Mouse (Mus musculus) cerebellum, postnatal 4 days (tissue): Measurements from ENCODE around the gene Dkk3.

Experiments
- DNase-seq, 2 experiments: peaks; one replicate each; pipeline ENCODE4 v3.0.0; 2022; ENCODE audit warnings: low spot score in 2 of 2, mixed read lengths in 1 of 2

The Dkk3 gene

DNA sequence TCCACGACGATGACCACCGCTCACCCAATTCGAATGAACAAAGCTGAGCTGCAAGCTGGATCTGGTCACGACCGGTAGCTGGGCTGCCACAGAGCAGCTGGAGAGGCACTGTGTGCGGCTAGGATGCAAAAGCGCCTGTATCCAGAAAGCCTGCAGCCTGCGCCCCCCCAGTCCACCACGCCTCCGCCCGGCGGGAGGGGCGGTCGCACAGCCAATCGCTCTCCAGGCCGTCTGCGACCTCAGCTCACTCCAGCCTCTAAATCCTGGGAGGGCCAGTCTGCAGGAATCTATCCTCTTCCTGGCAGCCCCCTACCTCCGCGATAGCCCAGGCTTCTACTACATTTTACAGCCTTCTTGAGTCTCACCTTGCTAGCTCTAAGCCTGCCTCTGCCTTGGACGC is at the start of gene Dkk3:
TSS of gene Dkk3 (minus strand) at position 116 of the 400 bp plus-strand sequence.
- peak in 1 of 2 experiments; percentile 32 for DNase-seq

DNA sequence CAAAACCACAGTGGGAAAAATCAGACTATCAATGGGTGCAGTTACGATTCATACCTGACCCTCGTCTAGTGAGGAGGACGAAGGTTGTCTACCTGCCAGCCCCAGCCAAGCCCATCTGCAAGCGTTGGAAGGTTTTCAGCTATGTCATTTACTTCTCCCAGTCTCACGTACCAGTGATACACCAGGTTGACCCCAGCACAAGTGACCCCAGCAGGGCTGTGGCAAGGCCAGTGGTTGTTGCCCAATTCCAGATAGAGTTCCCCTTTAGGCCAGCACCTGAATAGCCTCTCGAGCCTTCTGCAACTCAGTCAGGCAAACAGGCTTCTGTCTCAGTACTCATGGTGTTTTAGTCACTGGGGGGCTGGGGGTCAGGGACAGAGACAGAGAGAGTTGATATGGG is 48.9 kb upstream of the Dkk3 start:
- no peak for DNase-seq

DNA sequence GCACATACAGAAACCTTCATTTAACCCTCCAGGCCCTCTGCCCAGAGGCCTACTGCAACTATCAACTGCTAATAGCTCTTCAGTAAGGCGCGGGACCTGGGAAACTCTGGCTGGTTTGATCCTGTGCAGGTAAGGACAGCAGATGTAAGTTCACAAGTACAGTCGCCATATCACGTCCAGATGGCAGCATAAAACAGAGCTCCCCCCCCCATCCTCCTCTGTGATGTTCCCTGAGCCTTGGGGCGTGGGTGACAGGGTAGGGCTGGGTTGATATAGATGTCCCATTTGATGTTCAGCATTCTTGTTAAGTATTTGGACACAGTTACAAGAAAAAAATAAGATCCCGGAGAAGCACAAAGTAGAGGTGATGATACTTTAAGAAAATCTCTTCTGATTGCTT is 46.7 kb upstream of the Dkk3 start:
- no peak for DNase-seq

DNA sequence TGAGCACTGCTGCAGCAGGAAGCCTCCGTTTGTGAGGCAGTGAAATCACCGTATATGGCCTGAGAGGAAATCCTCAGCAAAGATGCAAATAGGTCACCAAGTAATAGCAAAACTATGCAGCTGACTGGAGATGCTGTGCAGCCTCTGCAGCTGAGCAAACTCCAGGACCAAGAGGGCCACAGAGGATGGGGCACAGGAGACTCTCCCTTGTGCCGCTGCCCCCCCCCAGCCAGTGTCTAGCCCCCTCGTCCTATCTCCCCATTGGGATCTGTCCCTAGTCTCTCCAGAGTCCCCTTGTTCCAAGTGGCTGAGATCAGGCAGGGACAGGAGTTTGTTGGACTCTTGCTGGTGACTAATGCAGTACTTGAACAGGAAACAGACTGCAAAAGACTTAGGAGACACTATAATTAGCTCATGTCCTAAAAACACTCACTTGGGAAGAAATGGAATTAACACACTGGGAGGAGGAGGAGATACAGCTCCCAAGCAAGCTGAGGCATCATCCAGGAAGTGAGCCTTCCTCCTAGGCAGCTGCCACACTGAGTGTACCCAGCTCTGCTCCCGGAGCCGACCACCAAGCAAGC is 45.6 kb upstream of the Dkk3 start:
- DNase-seq, result no peak

DNA sequence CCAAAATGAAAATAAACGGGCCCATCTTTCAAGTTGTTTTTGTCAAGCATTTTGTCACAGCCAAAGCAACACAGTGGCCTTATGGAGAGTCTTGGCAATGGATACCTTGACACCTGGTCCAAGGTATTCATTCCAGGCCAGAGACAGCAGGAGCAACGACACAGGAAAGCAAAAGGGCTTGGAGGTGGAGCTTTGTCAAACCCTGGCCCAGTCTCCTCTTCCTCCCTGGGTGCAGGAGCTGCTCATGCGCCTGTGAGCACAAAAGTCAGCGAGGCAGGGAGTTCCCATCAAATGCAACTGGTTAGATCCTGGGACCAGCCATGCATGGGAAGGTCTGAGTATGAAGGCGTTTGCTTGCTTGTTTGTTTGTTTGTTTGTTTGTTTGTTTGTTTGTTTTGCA is 45.1 kb upstream of the Dkk3 start:
- DNase-seq, result no peak

DNA sequence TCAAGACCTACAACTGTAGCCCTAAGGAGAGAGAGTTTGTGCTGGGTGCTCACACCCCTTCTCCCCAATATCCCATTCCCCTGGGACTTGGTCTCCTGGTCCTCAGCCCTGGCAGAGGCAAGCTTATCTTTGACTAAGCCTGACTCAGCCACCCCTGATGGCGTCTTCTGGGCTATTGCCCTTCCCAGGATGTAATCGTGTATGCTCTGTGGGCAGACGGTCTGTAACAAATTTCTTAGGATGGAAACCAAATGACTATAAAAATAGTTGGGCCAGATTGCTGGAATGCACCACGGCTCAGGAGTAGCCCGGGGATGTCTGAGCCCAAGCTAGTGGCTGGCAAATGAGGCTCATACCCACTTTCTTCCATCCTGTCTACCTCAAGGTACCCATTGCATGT is 44.0 kb upstream of the Dkk3 start:
- no peak for DNase-seq

DNA sequence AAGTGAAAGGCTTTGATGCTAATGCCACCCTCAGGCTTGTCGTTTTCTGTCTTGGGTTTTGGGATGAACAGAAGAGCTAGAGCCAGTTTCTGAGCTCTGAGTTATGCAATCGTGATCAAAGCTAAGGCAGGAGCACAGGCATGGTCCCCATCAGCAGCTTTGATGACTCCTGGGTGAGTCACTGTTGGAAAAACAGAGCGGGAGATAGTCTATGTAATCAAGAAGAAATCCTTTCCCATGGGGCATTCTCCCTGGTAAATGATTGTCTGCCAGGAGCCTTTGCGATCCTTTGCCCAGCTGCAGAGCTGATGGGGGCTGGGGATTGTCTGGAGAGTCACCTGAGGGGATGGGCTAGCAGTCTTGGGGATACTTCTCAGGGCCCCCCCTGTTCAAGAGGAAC is 43.3 kb upstream of the Dkk3 start:
- DNase-seq, result no peak

DNA sequence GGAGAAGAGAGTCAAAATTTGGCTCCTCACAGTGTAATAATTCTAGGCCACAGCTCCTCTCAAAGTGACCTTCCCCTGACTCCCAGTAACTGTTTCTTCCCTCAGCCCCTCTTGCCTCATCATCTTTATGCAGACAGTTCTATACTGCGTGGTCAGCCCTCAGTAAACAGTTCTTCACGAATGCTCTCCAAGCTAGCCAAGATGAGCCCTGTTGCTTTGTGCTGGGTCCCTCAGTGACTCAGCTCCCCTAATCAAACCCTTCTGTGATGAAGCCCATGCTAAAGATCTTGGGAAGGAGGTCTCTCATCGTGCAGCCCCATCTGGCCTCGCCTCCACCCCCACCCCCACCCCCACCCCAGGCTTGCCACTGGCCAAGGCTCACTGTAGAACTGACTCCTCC is 41.9 kb upstream of the Dkk3 start:
- DNase-seq, result no peak

DNA sequence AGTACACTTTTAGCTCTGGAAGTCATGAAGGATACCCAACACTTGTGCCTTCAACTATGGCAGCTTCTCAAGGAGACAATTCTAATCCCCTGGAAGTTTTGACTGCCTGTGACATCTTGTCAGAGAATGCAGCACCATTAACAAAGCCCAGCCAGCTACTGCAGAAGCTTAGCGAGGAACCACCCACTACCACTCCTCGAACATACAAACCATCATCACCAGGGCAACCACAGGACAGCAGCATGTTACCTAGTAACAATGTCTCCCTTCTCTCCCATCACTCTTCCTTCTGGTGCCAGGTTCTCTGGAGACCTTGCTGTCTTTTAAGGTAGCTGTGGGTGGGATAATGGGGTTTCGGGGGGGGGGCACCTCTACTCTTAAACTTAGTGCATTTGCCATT is 40.5 kb upstream of the Dkk3 start:
- no peak for DNase-seq

DNA sequence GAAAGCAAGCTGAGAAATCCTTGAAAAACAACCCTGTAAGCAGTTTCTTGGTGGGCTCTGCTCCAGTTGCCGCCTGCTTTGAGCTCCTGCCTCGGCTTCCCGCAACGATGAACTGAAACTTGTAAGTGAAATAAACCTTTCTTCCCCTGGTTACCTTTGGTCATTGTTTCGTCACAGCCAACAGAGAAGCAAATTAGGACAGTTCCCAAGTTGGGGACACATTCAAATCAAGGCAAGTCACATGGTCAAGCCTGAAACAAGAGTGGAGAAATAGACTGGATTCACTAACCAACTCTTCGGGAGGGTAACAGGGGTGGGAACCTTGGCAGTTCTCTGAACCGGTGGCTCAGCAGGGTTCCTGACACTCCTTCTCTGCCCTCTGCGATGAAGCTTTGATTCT is 38.6 kb upstream of the Dkk3 start:
- DNase-seq, result no peak

DNA sequence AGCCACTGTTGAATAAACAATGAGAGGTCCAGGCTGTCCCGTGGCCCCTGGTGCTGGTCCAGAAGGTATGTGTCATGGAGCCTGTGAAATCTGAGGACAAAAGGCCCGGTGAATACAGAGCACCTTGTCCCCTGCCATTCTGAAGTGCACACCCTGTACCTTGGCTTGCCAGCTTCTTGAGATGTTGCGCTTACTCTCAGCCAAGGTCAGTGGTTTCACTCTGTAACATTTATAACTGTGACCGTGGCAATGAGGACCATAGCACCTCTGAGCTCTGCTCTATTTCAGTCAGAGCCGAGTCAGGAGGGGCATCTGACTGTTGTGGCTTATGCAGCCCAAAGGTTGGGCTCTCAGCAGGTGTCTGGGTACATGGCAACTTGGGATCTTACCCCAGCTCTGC is 35.4 kb upstream of the Dkk3 start:
- DNase-seq, result no peak

DNA sequence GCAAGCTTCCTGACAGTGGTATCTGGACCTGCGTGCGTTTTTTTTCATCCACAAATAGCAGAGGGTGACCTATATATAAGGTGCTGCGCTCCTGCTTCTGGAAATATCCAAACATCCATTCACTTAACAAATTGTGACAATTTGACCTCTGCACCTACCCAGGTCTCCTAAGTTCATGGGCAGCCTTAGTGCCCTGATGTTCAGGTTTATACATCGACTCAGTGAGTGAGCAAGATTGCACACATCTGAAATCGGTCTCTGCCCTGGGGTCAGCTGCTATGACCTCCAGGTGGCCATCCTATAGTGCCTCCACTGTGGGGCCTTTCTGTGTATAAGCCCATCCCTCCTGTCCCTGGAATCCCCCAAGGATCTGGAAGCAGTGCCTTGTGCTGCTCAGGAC is 33.9 kb upstream of the Dkk3 start:
- DNase-seq, result no peak

DNA sequence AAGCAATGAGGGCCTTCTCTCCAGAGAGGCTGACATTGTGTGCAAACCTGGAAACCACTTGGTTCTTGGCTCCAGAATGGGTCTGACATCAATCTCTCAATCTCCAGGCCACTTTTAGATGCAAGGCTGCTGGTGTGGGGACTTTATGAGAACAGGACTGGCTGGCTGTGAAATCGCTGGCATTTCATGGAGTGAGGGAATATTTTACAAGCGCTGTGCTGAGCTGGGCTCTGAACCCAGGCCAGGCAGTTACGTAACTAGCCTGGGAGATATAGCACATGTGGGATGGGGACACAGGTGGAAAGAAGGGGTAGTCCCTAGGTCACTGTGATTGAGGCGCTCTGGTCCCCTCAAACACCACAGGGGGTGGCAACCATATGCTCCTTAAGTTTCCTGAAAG is 33.4 kb upstream of the Dkk3 start:
- no peak for DNase-seq

DNA sequence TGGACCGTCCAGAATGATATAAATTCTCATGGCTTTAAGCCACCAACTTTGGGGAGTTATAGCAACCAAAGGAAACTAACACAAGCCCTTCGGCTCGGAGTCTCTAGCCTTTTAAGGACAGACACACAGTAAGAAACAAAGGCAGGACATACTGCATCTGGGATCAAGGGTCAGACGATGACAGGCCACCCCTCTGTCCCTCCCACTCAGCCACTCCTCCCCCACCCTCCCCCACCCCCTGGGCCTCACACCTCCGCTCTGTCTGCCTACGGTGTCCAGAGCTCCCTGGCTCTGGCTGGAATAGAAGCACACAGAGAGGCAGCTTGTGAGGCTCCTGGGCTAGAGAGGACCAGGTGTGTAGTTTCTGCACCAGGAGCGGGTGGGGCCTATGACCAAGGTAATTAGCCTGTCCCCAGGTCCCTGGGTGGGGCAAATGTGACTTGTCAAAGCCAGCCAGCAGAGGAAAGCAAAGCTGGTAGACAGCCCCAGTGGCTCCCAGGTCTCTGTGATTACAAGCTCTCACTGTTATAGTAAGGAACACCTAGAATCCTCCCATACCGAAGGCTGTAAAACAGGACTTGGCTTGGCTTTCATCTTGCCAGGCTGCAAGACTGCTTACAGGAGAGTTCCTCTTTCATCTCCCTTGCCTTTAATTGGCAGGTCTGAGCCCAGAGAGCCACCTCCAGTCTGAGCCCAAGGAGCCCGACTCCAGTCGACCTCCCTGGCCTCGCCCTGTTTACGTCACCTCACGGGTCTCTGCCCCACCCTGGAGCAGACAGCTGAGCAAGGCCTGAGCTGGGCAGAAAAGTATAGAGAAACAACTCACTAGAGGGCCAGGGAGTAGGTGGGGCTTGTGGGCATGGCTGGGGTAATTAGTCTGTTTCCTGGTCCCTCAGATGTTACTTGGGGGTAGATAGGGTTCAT is 28.9 kb upstream of the Dkk3 start:
- no peak for DNase-seq

DNA sequence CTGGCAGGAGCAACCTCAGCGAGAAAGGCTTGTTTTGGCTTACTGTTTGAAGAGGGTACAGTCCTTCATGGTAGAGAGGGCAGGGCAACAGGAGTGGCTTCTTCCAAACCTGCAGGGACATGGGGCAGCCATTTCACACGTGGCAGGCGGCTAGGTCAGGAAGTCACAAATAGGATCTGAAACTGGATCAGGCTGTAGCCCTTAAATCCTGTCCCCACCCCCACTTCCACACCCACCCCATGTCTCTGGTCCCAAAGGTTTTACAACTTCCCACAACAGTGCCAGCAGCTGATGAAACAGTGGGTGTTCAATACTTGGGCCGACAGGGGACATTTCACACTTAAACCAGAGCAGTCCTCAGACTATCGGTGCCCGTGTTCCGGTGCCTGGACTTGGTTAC is 28.0 kb upstream of the Dkk3 start:
- no peak for DNase-seq

DNA sequence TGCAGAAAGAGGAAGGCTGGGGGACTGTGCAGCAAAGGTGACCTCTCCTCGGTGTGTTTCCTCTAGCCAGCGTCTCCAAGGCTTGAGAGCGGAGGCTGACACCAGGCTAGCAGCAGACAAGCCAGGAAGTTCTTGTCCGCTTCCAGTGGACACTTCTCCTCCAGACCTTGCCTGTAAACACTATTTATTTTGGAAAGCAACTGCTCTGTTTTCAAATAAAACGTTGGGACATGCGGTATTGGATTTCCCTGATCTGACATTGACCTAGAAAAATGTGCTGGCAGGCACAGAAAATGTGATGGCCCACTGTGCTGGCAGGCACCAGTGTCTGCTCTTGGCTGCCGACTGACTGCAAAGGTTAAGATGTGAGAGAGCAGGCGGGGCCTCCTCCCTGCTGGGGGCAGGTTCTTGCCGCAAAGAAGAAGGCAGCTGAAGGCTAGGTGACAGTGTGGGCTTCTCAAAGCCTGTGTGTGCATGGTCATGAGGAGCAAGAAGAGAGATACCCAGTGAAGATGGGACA is 26.4 kb upstream of the Dkk3 start:
- no peak for DNase-seq

DNA sequence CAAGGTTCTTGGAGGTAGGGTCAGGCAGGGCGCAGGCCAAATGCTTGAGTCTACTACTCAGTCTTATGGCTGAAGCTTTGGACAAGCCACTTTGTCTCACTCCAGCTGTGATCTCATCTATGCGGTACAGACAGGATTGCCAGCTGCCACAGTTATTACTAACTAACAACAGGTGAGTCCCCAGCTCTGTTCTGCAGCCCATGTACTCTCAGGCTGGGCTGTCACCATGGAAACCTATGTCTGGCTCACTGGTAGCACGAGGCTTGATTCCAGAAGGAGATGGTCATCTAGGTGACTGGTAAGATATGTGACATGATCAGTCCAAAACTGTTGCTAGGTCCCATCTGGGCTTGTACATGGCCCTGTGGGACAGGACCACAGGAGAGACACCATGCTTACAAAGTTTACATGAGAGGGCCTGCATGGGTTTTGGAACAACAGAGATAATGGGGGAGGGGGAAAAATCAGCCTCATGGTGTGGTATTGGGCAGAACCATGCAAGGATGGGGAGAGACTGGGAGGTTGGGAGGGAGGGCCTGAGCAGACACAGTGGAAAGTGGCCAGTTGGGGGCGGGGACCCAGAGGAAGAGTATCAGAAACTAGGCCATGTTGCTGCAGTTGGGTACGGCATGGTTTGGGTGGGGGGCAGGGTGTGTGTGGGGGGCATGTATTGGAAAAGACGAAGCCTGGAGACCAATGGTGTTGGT is 25.8 kb upstream of the Dkk3 start:
- DNase-seq, result no peak

DNA sequence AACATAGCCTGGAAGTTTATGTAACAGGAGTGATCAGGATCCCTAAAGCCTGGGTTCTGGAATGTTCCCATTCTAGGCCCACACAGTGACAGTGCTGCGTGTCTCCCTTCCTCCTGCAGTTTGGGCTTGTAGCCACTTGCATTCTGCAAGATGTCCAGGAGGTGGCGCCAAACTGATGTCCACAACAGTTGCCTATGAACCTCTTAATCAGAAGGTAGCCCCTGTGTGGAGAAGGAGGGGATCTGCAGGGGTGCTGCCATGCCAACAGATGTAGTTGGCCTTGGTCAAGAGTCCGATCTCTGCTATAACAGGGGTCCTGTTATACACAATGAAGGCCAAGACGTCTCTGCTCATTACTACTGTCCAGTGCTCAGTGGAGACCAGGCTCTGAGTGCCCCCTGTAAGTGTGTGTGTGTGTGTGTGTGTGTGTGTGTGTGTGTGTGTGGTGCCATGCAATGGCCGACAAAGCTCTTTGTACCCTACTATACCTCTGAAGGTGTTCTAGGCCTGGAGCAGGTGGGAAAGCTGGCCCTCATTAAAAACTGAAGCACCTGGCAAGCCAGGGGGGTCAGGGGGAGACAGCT is 24.5 kb upstream of the Dkk3 start:
- DNase-seq, result peak; percentile 89 to 92

DNA sequence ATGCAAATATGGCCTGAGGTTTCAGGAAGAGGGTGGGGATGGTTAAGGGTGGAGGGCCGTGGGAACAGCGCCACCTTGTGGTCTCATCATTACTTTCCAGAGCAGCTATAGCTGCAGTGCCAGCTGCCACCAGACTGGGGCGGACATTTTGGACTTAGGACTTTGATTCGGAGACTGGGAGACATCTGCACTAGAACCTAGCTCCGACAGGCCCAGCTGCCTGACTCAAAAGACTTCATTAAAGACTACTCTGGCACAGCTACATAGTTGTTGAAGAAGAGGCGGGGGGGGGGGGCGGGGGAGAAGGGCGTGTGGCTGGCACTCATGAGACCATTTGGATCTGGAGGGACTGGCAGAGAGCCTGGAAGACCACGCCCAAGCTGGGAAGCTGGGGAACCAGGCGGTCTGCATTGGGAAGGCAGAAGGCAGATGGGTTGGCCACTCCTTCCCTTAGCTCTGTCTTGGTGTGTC is 21.4 kb upstream of the Dkk3 start:
- peak; percentile 73 to 89 for DNase-seq

DNA sequence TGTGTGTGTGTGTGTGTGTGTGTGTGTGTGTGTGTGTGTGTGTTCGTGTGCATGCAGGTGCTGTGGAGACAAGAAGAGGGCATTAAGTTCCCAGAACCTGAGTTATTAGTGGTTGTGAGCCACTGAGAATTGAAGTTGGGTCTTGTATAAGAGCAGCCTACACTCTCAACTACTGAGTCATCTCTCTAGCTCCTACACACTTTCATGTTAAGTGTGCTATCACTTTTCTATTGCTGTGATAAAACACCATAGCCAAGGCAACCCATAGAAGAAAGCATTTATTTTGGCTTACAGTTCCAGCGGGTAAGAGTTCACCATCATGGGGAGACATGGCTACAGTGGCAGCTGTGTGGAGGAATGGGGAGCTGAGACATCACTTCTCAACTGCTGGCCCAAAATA is 17.8 kb upstream of the Dkk3 start:
- no peak for DNase-seq

DNA sequence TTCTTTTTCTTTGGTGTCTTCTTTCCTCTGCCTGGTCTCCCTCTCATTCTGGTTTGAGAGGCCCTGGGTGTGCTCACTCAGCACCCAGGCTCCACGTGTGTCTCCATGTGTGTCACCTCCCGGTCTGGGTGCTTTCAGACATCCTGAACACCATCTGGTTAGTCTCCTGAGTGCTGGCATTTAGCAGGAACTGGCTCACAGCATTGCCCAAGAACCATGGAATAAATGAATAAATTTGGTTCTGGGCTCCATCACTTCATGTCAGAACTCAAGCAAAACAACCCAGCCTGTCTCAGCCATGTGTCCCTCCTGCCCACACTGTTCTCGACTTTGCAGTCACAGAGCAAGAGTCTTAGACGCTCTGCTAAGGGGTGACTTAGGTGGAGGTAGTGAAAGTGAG is 13.8 kb upstream of the Dkk3 start:
- no peak for DNase-seq
